Mouse (Mus musculus) T-helper 17 cell (primary cell): ENCODE data around the gene C1qtnf4.

ENCODE experiments used
- in situ Hi-C, 2 experiments: fragments of 300-600 bp; cut with MboI, MseI; formaldehyde crosslinking; loops; 1 replicate in 1 of 2; 2 replicates in 1 of 2; pipeline ENCODE4 v1.15.1; 2025; ENCODE audit warnings: high pct_unique_total_duplicates in 2 of 2

Gene C1qtnf4

GRCm38 (mm10) chr2:90885218-90886041, at the start of gene C1qtnf4:
Gene C1qtnf4 (plus strand): TSS chr2:90885860.
- in situ Hi-C loops = no loop called here

- in situ Hi-C loops = no loop called here
Measured at GRCm38 (mm10) chr2:90838621-90839020, 47.0 kb upstream of the C1qtnf4 start.

GRCm38 (mm10) chr2:90843666-90844065, 42.0 kb upstream of the C1qtnf4 start:
- in situ Hi-C loops = no loop called here

GRCm38 (mm10) chr2:90844262-90844661, 41.4 kb upstream of the C1qtnf4 start:
- in situ Hi-C loops = no loop called here

GRCm38 (mm10) chr2:90845234-90845633, 40.4 kb upstream of the C1qtnf4 start:
- in situ Hi-C loops = no loop called here

GRCm38 (mm10) chr2:90846171-90846570, 39.5 kb upstream of the C1qtnf4 start:
- in situ Hi-C loops = no loop called here

- in situ Hi-C loops = no loop called here
Measured at GRCm38 (mm10) chr2:90846597-90846954, 39.1 kb upstream of the C1qtnf4 start.

- in situ Hi-C loops = no loop called here
Measured at GRCm38 (mm10) chr2:90846955-90847680, 38.5 kb upstream of the C1qtnf4 start, which contains the start of gene Mtch2. Gene Mtch2 (plus strand): TSS chr2:90847155.

- in situ Hi-C loops = no loop called here
Measured at GRCm38 (mm10) chr2:90847681-90848050, 38.0 kb upstream of the C1qtnf4 start.

GRCm38 (mm10) chr2:90848331-90848730, 37.3 kb upstream of the C1qtnf4 start:
- in situ Hi-C loops = no loop called here

- in situ Hi-C loops = loop anchor here in 1 of 2 experiments (10.0 kb wide), 1 partner anchor 156 kb away; no protein-coding TSS in a partner anchor
Measured at GRCm38 (mm10) chr2:90850401-90850800, 35.3 kb upstream of the C1qtnf4 start.

- in situ Hi-C loops = no loop called here
Measured at GRCm38 (mm10) chr2:90861486-90861885, 24.2 kb upstream of the C1qtnf4 start.

- in situ Hi-C loops = no loop called here
Measured at GRCm38 (mm10) chr2:90864184-90864583, 21.5 kb upstream of the C1qtnf4 start.

GRCm38 (mm10) chr2:90866524-90866923, 19.1 kb upstream of the C1qtnf4 start:
- in situ Hi-C loops = no loop called here

GRCm38 (mm10) chr2:90870136-90870601, 15.5 kb upstream of the C1qtnf4 start:
- in situ Hi-C loops = no loop called here

- in situ Hi-C loops = no loop called here
Measured at GRCm38 (mm10) chr2:90871180-90871961, 14.3 kb upstream of the C1qtnf4 start.

- in situ Hi-C loops = no loop called here
Measured at GRCm38 (mm10) chr2:90874025-90874424, 11.6 kb upstream of the C1qtnf4 start.

GRCm38 (mm10) chr2:90875239-90875638, 10.4 kb upstream of the C1qtnf4 start:
- in situ Hi-C loops = no loop called here

GRCm38 (mm10) chr2:90877584-90878259, 7.9 kb upstream of the C1qtnf4 start:
- in situ Hi-C loops = no loop called here

GRCm38 (mm10) chr2:90879419-90879818, 6.2 kb upstream of the C1qtnf4 start:
- in situ Hi-C loops = no loop called here

GRCm38 (mm10) chr2:90880144-90880785, 5.4 kb upstream of the C1qtnf4 start:
- in situ Hi-C loops = no loop called here
